Mouse (Mus musculus) neural tube, embryonic 11.5 days (tissue): Measurements from ENCODE around the gene Scube3. TPM values are rescaled to one million over a fixed set of nuclear protein-coding genes. Genes with fewer than 3 reads are reported as not detected.

Source experiments
- polyA plus RNA-seq: library from polyadenylated mRNA; unstranded; fragments of >200 nt; fragmentation: Nextera tagmentation; extraction: Ambion mirVana; gene quantifications from 2 replicates; pipeline ENCODE4 v1.2.1, GENCODE M21; 2014

Scube3 gene
- polyA plus RNA-seq, 1 experiment from 2014 or later: 8.7 TPM

Other genes starting within 250 kb of the Scube3 start
- gene Anks1, start 232.8 kb upstream of the Scube3 start, polyA plus RNA-seq: 43.1 and 46.9 TPM in 2 replicates
- 76.1 and 83.6 TPM in 2 replicates for gene Taf11, start 232.3 kb upstream of the Scube3 start, polyA plus RNA-seq
- 0.69 and 0.76 TPM in 2 replicates for gene Tcp11, start 61.5 kb upstream of the Scube3 start, polyA plus RNA-seq
- gene Zfp523, start 35.0 kb downstream of the Scube3 start, polyA plus RNA-seq: 31.1 and 32.5 TPM in 2 replicates
- 2.1 and 2.7 TPM in 2 replicates for gene Def6, start 65.6 kb downstream of the Scube3 start, polyA plus RNA-seq
- gene Ppard, start 90.6 kb downstream of the Scube3 start, polyA plus RNA-seq: 2.1 and 2.7 TPM in 2 replicates
- gene Fance, start 171.4 kb downstream of the Scube3 start, polyA plus RNA-seq: 23.2 and 23.7 TPM in 2 replicates
- gene Rpl10a, start 186.3 kb downstream of the Scube3 start, polyA plus RNA-seq: 478 TPM in 2 replicates
- gene Tead3, start 208.7 kb downstream of the Scube3 start, polyA plus RNA-seq: 4.5 and 4.6 TPM in 2 replicates
- gene Tulp1, start 223.1 kb downstream of the Scube3 start, polyA plus RNA-seq: 3.3 and 5.0 TPM in 2 replicates